Mouse (Mus musculus) left cerebral cortex, postnatal 36 days (tissue): ENCODE measurements around the gene Mettl23. TPM values are rescaled to one million over a fixed set of nuclear protein-coding genes. Genes with fewer than 3 reads are reported as not detected.
A peak's percentile ranks its signal among the peaks of the same experiment; 100 is the strongest.
"Not testable (repeated sequence)": the region's sequence is repeated elsewhere in the genome, so short reads cannot be mapped to it uniquely, and the experiment has no call there.

Experiments
- DNase-seq, 2 experiments: peaks; one replicate each; pipeline ENCODE4 v3.0.0; 2021 to 2022; ENCODE audit warnings: low spot score in 2 of 2, mixed read lengths in 1 of 2
- intact Hi-C: fragments of 180-260 bp; cut with DNase I; formaldehyde crosslinking; loops from one replicate; pipeline ENCODE4 v1.15.1; 2025
- total RNA-seq, 2 experiments: library from RNA; stranded (reverse); gene quantifications; 2 replicates each; pipeline ENCODE4 v1.2.3; 2021

Gene Mettl23
- total RNA-seq, 2 experiments from 2014 or later = 24.4 to 29.5 TPM

GRCm38 (mm10) chr11:116816769-116817168, 26.3 kb upstream of the Mettl23 start:
- DNase-seq = no peak
- intact Hi-C loops = no loop called here

GRCm38 (mm10) chr11:116817567-116817966, 25.5 kb upstream of the Mettl23 start:
- no peak for DNase-seq
- intact Hi-C loops = no loop called here

GRCm38 (mm10) chr11:116818722-116819121, 24.4 kb upstream of the Mettl23 start:
- intact Hi-C loops = no loop called here
- no peak for DNase-seq

GRCm38 (mm10) chr11:116819932-116820593, 23.0 kb upstream of the Mettl23 start:
- intact Hi-C loops = no loop called here
- no peak for DNase-seq

- no peak for DNase-seq
Observed at GRCm38 (mm10) chr11:116821057-116821940, 21.8 kb upstream of the Mettl23 start.

GRCm38 (mm10) chr11:116822215-116822614, 20.9 kb upstream of the Mettl23 start:
- intact Hi-C loops = no loop called here
- no peak for DNase-seq

More at GRCm38 (mm10) chr11:116821057-116821940, 21.8 kb upstream of the Mettl23 start:
- intact Hi-C loops = no loop called here

- intact Hi-C loops = no loop called here
- peak; percentile 23 to 45 for DNase-seq
Observed at GRCm38 (mm10) chr11:116822626-116823025, 20.5 kb upstream of the Mettl23 start.

GRCm38 (mm10) chr11:116823255-116823654, 19.8 kb upstream of the Mettl23 start:
- intact Hi-C loops = no loop called here
- no peak for DNase-seq

GRCm38 (mm10) chr11:116823885-116824284, 19.2 kb upstream of the Mettl23 start:
- intact Hi-C loops = not testable (repeated sequence)
- peak in 1 of 2 experiments; percentile 43 for DNase-seq

GRCm38 (mm10) chr11:116825230-116825629, 17.8 kb upstream of the Mettl23 start:
- DNase-seq = no peak
- intact Hi-C loops = no loop called here

GRCm38 (mm10) chr11:116826550-116827504, 16.3 kb upstream of the Mettl23 start:
- intact Hi-C loops = no loop called here
- no peak for DNase-seq

GRCm38 (mm10) chr11:116827534-116828165, 15.4 kb upstream of the Mettl23 start, which contains the start of gene Mxra7:
TSS of gene Mxra7 (minus strand) at chr11:116828046.
- DNase-seq = peak; percentile 61 to 65
- intact Hi-C loops = no loop called here

GRCm38 (mm10) chr11:116832172-116832685, 10.8 kb upstream of the Mettl23 start:
- intact Hi-C loops = no loop called here
- no peak for DNase-seq

GRCm38 (mm10) chr11:116834954-116835353, 8.1 kb upstream of the Mettl23 start:
- DNase-seq = no peak
- intact Hi-C loops = no loop called here

GRCm38 (mm10) chr11:116836283-116836682, 6.8 kb upstream of the Mettl23 start:
- no peak for DNase-seq
- intact Hi-C loops = no loop called here

GRCm38 (mm10) chr11:116837441-116837840, 5.6 kb upstream of the Mettl23 start:
- intact Hi-C loops = no loop called here
- no peak for DNase-seq

- intact Hi-C loops = no loop called here
- no peak for DNase-seq
Observed at GRCm38 (mm10) chr11:116838936-116839335, 4.1 kb upstream of the Mettl23 start.

- DNase-seq = no peak
- intact Hi-C loops = no loop called here
Observed at GRCm38 (mm10) chr11:116839601-116840000, 3.5 kb upstream of the Mettl23 start.

- intact Hi-C loops = no loop called here
- no peak for DNase-seq
Observed at GRCm38 (mm10) chr11:116840748-116841147, 2.3 kb upstream of the Mettl23 start.
